Mouse (Mus musculus) ES-Bruce4 (cell line): ENCODE measurements at regions not wholly inside any gene's neighbourhood (a gene's known extent, or its start where the extent isn't known, plus 50 kb on each side); places are given as distances from the start of the nearest gene placed in this dataset.

Experiments used
- H3K27ac ChIP-seq: 2 replicates; pipeline ENCODE4 v1.5.1; 2012; ENCODE audit warnings: low read length, inconsistent platforms; ENCODE audit not compliant: insufficient read depth
- H3K27me3 ChIP-seq: 2 replicates; pipeline ENCODE4 v1.6.1; 2012; ENCODE audit warnings: mild to moderate bottlenecking, low read length, inconsistent platforms; ENCODE audit not compliant: control insufficient read depth, poor library complexity, insufficient read depth, severe bottlenecking
- H3K36me3 ChIP-seq: 2 replicates; pipeline ENCODE4 v1.6.1; 2012; ENCODE audit warnings: inconsistent platforms, mild to moderate bottlenecking, low read length, moderate library complexity; ENCODE audit not compliant: control insufficient read depth, poor library complexity, insufficient read depth, severe bottlenecking
- H3K4me1 ChIP-seq: one replicate; pipeline ENCODE4 v1.8.1; 2011; ENCODE audit warnings: low read length; ENCODE audit not compliant: control insufficient read depth, insufficient read depth
- H3K4me3 ChIP-seq: 2 replicates; pipeline ENCODE4 v1.5.1; 2011; ENCODE audit warnings: low read depth, mild to moderate bottlenecking, low read length
- H3K9ac ChIP-seq: 2 replicates; pipeline ENCODE4 v1.6.1; 2012; ENCODE audit warnings: low read depth, mild to moderate bottlenecking, inconsistent platforms; ENCODE audit not compliant: poor library complexity, severe bottlenecking
- H3K9me3 ChIP-seq: replicated peaks from 2 replicates; pipeline ENCODE4 v1.6.1; 2012; ENCODE audit warnings: mild to moderate bottlenecking, low read length, inconsistent platforms; ENCODE audit not compliant: control insufficient read depth, poor library complexity, insufficient read depth, severe bottlenecking
- CTCF ChIP-seq: IDR thresholded peaks from one replicate; pipeline ENCODE4 v1.8.1; 2011; ENCODE audit warnings: low read depth, low read length
- EP300 ChIP-seq: IDR thresholded peaks from 2 replicates; pipeline ENCODE4 v1.6.1; 2011; ENCODE audit warnings: low read depth, low read length; ENCODE audit not compliant: insufficient read depth
- POLR2A ChIP-seq: IDR thresholded peaks from one replicate; pipeline ENCODE4 v1.8.1; 2011; ENCODE audit warnings: low read length; ENCODE audit not compliant: insufficient read depth

- no peaks in the 10 kb centered on the region for H3K27me3 ChIP-seq
- H3K27ac ChIP-seq, result no peak overlapping the region
- no peak overlapping the region for H3K9ac ChIP-seq
- TF ChIP-seq POLR2A, result no peak
- no peak for TF ChIP-seq EP300
- no peak for TF ChIP-seq CTCF
- no peak overlapping the region for H3K4me3 ChIP-seq
- H3K36me3 ChIP-seq, result no peaks in the 10 kb centered on the region
- no peaks in the 10 kb centered on the region for H3K9me3 ChIP-seq
- H3K4me1 ChIP-seq, result peaks cover 3% of the 10 kb centered on the region
Observed at GRCm38 (mm10) chr12:118521329-118521728, 220.1 kb upstream of the Sp4 start.

GRCm38 (mm10) chr12:118519801-118520327, 218.6 kb upstream of the Sp4 start:
- Histone ChIP-seq H3K27me3 (no peaks in the 10 kb centered on the region), H3K4me1 (peaks cover 3% of the 10 kb centered on the region), H3K9ac (no peak overlapping the region), H3K9me3 (no peaks in the 10 kb centered on the region), H3K36me3 (no peaks in the 10 kb centered on the region), H3K4me3 (no peak overlapping the region), H3K27ac (no peak overlapping the region)
- TF ChIP-seq EP300 (no peak), CTCF (no peak), POLR2A (no peak)

DNA sequence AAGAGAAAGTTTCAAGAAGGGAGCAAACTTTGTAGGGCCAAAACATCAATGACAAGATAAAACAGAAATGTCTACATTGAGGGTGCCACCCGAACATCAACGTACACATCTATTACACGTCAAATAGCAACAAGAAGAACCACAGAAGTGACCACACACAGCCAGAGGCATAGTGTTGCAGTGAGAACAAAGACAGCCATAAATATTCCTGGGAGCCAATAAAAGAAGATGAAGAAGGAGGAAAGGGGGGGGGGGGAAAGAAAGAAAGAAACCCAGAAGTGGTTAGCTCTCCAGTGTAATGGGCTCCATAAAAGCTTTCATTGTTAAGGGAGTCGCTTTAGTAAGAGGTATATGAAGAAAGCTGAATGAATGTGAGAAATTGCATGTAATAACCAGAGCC, 209.7 kb upstream of the Sp4 start:
- H3K36me3 ChIP-seq, result no peaks in the 10 kb centered on the region
- H3K9me3 ChIP-seq, result no peaks in the 10 kb centered on the region
- H3K4me3 ChIP-seq, result no peak overlapping the region
- no peaks in the 10 kb centered on the region for H3K4me1 ChIP-seq
- no peak overlapping the region for H3K9ac ChIP-seq
- no peak overlapping the region for H3K27ac ChIP-seq
- TF ChIP-seq CTCF (no peak), EP300 (no peak)
- no peaks in the 10 kb centered on the region; the same call in 1 of the 2 replicates for H3K27me3 ChIP-seq

- Histone ChIP-seq H3K9me3 (no peaks in the 10 kb centered on the region), H3K4me3 (no peak overlapping the region), H3K27ac (no peak overlapping the region), H3K9ac (no peak overlapping the region), H3K27me3 (no peaks in the 10 kb centered on the region; the same call in 1 of the 2 replicates), H3K4me1 (no peaks in the 10 kb centered on the region), H3K36me3 (no peaks in the 10 kb centered on the region)
- TF ChIP-seq EP300 (no peak), POLR2A (no peak), CTCF (no peak)
Observed at GRCm38 (mm10) chr12:118508972-118509917, 208.0 kb upstream of the Sp4 start.

GRCm38 (mm10) chr12:118500392-118500791, 199.2 kb upstream of the Sp4 start:
- Histone ChIP-seq H3K9me3 (no peaks in the 10 kb centered on the region), H3K27me3 (no peaks in the 10 kb centered on the region), H3K9ac (no peak overlapping the region), H3K4me3 (no peak overlapping the region), H3K4me1 (no peaks in the 10 kb centered on the region), H3K36me3 (no peaks in the 10 kb centered on the region), H3K27ac (no peak overlapping the region)
- TF ChIP-seq CTCF (no peak), EP300 (no peak), POLR2A (no peak)

DNA sequence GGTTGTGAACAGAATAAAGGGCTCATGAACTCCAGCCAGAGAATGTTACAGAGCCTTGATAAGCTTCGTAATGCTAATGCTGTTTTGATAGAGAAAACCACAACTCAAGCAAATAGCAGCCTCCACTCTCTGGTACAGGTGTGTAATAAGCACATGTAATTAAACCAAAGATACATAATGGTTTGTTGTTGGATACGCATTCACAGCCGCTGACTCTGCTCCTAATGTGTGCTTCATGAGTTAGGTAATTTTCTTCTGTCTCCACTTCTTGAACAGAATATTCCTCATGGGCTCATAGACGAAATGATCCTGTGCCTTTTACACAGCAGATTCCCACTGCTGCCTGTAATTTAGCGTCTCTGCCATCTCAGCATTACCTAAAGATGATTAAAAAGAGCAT, 186.8 kb upstream of the Sp4 start:
- TF ChIP-seq CTCF, result no peak
- no peak for TF ChIP-seq POLR2A
- TF ChIP-seq EP300, result no peak
- no peaks in the 10 kb centered on the region for H3K36me3 ChIP-seq

More for the DNA sequence above, 186.8 kb upstream of the Sp4 start:
- Histone ChIP-seq H3K4me1 (no peaks in the 10 kb centered on the region), H3K9me3 (no peaks in the 10 kb centered on the region; the same call in 1 of the 2 replicates), H3K9ac (no peak overlapping the region), H3K27me3 (no peaks in the 10 kb centered on the region), H3K4me3 (no peak overlapping the region), H3K27ac (no peak overlapping the region)
